Mouse (Mus musculus) hematopoietic stem cell, adult 5-6 weeks (primary cell): ENCODE results near the gene Scnm1. TPM values are rescaled to one million over a fixed set of nuclear protein-coding genes. Genes with fewer than 3 reads are reported as not detected.

Source experiments
- ATAC-seq, 2 experiments: fragments of 125-278 bp in 1 of 2; replicated peaks in 1 of 2; 2 replicates each; pipeline ENCODE4 v1.8.0; 2016 to 2017; ENCODE audit warnings: inconsistent platforms in 2 of 2, mild to moderate bottlenecking in 2 of 2, moderate number of reproducible peaks in 2 of 2, low read depth in 1 of 2, moderate TSS enrichment in 1 of 2; ENCODE audit not compliant: low FRiP score in 2 of 2, poor library complexity in 2 of 2, severe bottlenecking in 2 of 2, insufficient read depth in 1 of 2, low TSS enrichment in 1 of 2
- total RNA-seq: library from RNA; stranded (forward); fragments of 172-1452, 232-1000 nt; gene quantifications from 2 replicates; pipeline ENCODE4 v1.2.3, GENCODE M21; 2017

Scnm1 gene
- total RNA-seq, result 96.4 and 116 TPM in 2 replicates

DNA sequence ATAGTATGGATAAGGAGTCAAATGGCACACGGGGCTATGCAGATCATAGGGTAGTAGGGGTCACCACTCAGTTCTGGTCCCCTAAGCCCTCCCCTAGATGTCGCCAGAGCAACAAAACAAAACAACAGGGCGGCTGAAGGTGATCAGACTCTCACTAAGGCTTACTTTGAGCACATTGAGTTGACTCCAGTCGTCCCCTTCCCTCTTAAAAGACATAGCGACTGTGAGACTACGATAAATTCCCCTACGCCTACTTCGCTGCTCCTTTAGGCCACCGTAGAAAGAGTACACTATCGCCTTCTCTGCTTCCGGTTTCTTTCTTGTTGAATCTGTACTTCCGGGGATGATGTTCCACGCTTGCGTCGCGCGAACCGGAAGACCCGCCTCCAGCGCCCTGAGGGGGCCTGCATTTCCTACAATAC, at the start of gene Scnm1, which contains the start of gene Lysmd1:
Gene Scnm1 (minus strand): TSS at position 332 of the 422 bp plus-strand sequence.
Gene Lysmd1 (plus strand): TSS at position 409 of the 422 bp plus-strand sequence.
- peak; percentile 77 to 88 for ATAC-seq

DNA sequence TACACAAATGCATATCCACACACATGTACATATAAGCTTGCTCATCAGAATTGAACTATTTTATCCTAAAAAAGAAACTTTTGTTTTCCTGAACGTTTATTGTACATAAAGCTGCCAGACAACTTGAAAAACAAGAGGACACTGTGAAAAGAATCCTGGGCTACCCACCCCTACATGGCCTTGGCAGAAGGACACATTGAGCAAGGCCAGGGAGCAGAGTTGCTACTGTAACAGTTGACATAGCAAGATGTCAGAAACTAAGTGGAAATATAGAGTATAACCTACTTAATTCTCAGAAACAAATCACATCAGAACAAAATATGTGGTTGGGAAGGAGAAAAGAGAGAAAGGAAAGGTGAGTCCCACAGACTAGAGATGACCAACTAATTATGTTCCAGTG, 48.0 kb upstream of the Scnm1 start:
- ATAC-seq, result no peak

DNA sequence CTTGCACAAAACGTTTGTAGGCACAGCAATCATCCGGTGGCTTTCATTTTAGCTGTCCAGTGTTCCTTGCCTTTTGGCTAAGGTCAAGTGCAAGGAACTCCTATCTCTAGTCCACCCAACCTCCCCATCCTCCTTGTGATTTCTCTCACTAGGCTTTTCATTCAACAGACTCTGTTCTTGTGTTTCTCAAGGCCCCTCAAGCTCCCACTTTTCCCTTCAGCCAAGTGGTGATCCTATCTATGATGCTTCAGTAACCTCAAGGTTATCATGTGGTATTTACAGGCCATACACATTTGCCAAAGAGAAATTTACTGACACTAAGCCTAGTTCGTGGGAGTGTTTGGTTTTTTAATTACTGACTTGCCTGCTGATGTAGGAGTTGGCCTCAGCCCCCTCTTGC, 46.1 kb upstream of the Scnm1 start:
- no peak for ATAC-seq

DNA sequence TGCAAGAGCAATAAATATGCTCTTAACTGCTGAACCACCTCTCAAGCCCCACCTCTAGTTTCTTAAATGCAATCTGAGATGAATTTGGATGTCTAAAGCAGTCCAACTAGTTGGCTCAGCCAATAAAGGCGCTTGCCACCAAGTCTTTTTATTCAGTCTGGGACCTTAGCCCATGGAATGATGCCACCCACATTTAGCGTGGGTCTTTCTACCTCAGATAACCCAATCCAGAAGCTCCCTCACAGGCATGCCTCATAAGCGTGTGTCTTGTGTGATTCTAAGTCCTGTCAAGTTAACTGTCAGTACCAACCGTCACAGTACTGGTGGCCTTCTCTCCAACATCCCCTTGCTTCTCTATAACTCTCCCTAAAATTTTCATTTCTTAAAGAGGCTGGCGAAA, 45.1 kb upstream of the Scnm1 start:
- no peak for ATAC-seq

DNA sequence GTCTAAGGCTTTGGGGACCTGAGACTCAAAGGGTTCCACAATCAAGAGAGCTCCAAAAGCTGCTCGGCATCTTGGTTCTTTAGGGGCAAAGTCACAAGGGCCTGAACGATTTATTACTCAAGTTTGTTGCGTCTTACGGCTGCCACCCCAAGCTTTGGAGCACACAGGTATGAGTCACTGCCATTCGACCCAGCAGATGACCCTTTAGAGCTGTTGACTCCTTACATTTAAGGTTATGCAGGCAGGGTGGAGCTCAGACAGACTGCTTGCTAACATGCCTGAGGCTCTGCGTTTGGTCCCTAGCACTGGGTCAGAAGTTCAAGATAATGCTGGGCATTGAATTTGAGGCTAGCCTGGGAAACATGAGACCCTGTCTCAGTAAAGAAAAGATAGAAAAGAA, 43.8 kb upstream of the Scnm1 start:
- ATAC-seq, result no peak

DNA sequence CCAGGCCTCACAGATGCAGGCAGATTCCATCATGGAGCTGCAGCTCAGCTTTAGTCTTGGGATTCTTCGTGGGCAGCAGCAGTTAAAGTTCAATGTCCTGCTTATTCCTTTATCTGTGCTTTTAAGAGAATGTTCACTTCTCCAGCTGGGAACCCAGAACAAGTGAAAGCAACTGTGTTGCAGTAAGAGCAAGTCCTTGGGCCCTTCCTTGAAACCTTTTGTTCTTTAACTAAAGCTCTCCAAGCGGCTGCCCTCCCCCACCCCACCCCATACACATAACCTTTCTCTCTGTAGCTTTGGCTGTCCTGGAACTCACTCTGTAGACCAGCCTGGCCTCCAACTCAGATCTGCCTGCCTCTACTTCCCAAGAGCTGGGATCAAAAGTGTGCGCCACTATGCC, 42.7 kb upstream of the Scnm1 start:
- no peak for ATAC-seq

DNA sequence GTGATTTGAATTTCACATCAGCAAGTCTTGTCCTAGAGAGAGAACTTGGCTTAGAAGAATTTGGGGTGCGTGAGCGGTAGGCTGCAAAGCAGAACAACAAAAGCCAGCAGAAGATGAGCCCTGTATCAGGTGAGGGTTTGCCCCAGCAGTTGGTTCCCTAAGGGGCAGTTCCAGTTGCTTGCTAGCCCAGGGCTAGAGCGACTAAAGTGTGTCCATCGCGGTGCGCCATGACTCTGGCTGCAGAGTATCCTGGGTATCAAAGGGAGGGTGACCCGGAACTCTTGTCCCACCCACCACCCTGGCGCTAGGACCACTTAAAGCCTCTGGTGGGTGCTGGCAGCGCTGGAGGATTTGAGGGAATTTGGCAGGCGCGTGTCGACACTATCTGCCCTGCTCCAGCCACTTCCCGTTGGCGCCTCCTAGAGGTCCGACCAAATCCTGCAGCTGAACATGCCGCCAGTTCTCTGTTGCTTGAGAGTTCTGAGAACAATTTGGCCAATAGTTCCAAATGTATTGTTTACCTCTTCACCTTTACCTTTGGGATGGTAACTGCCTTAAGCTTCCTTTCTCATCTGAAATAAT, 40.3 kb upstream of the Scnm1 start:
- peak; percentile 77 to 84 for ATAC-seq

DNA sequence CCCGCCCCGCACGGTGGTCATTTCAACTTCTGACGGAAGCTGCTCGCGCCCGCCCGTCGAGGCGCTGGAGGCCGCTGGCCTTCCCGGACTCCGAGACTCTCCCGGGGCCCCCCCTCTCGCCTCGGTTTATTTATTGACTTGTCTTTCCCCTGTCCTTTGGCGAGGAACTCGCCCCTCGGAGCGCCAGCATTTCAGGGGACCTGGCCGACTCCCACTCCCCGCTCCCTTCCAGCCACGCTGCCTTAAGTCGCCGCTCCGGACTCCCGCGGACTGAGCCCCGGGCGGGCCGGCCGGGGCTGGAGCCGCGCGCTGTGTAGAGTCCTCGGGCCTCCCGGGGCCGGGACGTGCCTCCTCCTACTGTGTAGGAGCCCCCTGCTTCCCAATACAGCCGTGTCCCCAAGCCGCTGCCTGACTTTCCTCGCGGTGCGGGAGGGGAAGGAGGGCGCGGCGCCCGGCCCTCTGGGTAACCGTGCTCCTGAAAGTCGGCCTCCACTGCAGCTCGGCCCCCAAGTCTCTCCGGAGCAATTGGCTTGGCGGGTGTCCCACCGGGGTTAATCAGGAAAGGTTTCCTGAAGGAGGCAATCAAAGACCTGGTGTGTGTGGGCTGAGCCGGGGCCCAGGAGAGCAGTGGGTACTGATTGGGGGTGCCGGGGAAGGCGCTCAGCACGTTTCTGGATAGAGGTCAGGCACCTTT, 39.6 kb upstream of the Scnm1 start:
- ATAC-seq, result peak in 1 of 2 experiments; percentile 10; a peak in 1 of 4 replicates

DNA sequence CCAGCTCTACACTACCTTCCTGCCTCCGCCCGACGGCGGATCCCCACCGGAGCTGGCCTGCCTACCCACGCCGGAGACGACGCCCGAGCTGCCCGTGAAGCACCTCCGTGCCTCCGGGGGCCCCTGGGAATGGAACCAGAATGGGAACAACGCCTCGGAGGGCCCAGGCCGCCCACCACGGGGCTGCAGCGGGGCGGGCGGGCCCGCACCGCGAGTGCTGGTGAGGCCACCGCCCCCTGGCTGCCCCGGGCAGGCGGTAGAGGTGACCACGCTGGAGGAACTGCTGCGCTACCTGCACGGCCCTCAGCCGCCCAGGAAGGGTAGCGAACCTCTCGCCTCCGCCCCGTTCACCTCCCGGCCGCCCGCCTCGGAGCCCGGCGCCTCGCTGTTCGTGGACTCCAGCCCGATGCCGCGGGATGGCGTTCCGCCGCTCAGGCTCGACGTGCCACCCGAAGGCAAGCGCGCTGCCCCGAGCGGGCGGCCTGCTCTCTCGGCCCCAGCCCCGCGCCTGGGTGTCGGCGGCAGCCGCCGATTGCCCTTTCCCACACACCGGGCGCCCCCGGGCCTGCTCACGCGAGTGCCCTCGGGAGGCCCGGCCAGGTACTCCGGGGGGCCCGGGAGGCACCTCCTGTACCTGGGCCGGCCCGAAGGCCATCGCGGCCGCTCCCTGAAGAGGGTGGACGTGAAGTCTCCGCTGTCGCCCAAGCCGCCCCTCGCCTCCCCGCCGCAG, 38.9 kb upstream of the Scnm1 start:
- ATAC-seq, result no peak

DNA sequence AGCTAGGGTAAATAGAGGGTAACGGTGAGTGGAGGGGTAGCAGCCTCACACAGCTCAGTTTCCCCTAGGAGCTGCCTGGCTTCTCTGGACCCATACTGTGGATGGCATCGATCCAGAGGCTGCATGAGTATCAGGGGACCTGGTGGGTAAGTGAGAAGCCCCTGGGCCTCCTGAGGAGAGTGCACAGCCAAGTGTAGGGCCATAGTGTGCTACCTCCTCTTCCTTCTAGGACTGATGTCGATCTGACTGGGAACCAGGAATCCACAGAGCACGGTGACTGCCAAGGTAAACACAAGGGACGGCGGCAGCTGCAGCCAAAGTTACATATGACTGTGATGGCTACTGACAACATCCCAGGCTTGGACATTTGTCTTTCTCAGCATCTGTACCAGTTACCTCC, 37.3 kb upstream of the Scnm1 start:
- ATAC-seq, result no peak

DNA sequence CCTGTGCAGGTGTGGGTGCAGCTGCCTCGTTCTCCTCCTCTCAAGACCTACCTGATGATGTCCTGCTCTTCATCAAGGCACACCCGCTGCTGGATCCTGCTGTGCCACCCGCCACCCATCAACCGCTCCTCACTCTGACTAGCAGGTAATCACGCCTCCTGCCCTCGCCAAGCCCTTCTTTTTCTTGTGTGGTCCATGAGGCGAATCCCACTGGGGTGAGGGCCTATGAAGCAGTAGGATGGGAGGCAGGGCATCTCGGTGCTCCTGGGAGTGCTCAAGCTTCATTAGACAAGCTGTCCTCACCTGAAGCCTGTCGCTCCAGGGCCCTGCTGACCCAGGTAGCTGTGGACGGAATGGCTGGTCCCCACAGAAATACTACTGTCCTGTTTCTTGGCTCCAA, 36.2 kb upstream of the Scnm1 start:
- ATAC-seq, result no peak

DNA sequence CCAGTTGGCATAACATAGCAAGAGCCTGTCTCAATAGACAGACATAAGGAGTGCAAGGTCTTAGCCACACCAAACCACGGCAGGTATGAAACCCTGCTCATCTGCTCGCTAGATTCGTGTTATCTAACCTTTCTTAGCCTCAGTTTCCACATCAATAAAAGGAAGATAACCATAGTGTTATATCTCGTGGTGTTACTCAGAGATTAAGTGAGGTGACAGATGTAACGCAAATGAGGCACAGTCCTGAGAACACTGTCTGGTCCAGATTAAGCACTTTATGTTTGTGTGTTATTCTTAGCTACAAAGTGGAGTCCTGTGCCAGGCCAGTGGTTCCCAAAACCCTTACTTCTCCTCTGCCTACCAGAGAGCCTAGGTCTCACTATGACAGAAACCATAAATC, 31.0 kb upstream of the Scnm1 start:
- no peak for ATAC-seq

DNA sequence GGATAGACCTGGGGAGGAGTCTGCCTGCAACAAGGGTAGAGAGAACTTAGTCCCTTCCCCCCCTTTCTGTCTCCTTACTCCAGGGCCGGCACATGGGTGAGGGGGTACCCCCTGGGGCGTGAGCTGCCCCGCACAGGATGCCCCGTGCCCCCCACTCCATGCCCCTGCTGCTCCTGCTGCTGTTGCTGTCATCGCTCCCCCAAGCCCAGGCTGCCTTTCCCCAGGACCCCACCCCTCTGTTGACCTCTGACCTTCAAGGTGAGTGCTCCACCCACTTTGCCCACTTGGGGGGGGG, 30.4 kb upstream of the Scnm1 start:
- no peak for ATAC-seq

DNA sequence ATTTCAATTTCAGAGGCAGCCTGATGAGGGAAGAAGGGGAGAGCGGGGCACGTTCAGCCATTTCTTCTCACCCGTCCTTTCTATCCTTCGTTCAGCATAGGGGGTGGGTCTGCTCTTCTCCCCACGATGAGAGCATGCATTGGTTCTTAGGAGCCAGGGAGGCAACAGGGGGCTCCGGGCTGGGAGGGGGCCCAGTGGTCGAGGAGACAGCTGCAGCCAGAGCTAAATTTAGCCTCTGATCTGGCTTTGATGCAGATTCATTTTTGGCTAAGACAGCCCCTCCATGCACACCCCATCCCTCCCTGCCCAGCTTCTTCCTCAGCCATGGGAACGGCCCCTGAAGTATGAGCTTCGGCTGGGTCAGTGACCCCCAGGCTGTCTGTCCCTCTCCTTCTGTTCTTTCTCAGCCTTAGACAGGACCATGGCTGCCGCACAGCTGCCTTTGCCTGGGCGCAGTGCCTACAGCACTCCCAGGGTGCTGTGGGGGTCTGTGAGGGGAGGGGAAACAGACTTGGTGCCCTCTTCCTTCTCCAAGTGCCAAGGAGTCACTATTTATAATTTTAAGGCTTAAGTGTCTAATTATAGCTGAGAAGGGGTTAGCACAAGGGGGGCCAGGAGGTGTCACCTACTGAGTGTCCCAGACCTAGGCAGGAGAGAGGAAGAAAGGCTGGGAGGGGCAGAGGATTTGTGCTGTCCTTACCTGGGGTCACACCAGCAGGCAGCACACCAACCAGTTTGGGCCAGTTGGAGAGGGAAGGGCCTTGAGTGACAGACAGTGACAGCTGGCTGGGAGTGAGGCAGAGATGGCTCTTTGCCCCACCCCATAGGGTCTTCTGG, 29.8 kb upstream of the Scnm1 start:
- ATAC-seq, result no peak

DNA sequence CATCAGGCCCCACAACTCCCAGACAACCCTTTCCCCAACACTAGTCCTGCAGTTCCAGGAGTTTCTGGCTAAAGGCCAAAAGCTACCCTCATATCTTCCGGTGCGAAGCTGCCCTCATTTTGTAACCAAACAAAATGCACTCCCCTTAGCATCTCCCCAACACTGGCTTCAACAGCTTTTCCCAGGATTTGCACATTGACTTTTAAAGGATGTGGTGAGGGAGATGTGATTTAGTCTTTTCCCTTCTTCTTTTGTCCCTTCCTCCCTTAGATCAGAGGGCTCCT, 28.5 kb upstream of the Scnm1 start:
- no peak for ATAC-seq

DNA sequence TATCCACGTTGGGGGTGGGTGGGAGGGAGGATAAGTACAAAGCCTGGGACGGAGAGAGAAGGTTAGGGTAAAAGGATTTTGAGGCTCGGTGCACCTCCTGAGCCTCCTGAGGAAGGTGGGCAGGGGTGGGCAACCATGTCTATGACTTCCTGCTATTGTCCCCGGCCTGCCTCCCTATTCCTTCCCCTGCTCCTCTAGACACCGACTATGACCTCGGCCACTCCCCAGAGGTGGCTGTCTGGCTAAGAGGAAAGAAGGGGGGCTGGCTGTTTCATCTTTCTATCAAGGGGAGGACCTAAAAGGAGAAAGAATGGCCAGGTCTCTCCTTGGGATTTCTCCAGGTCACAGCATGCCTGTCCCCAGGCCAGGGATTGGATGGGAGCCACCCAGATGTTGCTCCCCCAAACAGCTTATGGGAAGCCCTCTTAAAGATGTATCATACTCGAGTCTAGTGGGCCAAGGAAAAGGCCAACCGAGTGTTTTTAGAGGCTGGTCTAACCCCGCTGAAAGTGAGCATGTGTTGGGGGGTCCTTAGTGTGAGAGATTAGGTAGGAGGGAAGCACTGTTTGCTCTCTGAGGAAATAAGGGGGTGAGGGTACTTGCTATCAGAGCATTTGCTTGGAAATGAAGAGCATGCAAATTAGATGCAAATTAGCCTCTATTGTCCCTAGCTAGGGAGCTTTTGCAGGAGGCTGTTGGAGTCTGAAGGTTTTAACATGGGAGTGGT, 28.0 kb upstream of the Scnm1 start:
- no peak for ATAC-seq

DNA sequence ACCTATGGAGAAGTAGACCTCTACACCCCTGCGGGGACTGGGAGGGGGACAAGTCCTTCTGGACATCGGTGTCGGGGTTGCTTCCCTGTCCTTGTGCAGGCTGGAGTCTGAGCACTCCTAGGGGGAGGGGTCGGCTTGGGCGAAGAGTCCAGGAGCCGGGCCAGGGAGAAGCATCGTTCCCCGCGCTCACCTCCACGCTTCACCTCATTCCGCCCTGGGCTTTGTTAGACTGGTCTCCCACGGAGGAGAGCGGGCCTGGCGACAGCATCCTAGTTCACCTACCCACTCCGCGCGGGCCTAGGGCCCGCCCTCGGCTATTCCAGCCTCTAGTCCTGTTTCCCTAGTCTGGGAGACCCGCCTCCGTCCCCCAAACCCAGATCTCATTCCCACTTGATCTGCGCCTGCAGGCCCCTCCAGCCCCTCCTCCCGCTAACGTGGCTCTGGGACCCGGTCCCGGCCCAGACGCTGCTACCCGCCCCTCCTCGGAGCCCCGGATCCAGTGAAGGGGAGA, 27.3 kb upstream of the Scnm1 start:
- no peak for ATAC-seq
